Mouse (Mus musculus) liver, adult 2 months (tissue): ENCODE measurements at regions not wholly inside any gene's neighbourhood (a gene's known extent, or its start where the extent isn't known, plus 50 kb on each side); places are given as distances from the start of the nearest gene placed in this dataset.

Experiments
- CTCF ChIP-seq: fragments of 200-500 bp; IDR thresholded peaks from 2 replicates; pipeline ENCODE4 v1.5.1; 2011; ENCODE audit warnings: low read depth, low read length, control low read depth
- POLR2A ChIP-seq: fragments of 200-500 bp; IDR thresholded peaks from 2 replicates; pipeline ENCODE4 v1.6.1; 2011; ENCODE audit warnings: low read length, control low read depth; ENCODE audit not compliant: insufficient read depth; ENCODE audit errors: extremely low read depth

- TF ChIP-seq CTCF = no peak
- no peak for TF ChIP-seq POLR2A
Measured at GRCm38 (mm10) chr11:32991036-32991616, 156.1 kb downstream of the Fgf18 start.
